Mouse (Mus musculus) activated CD4-positive, CD25-positive, alpha-beta regulatory T cell, adult 9 weeks (primary cell): Measurements from ENCODE around the gene Lhx8. TPM values are rescaled to one million over a fixed set of nuclear protein-coding genes. Genes with fewer than 3 reads are reported as not detected.

Source experiments
- polyA plus RNA-seq: library from polyadenylated mRNA; unstranded; fragments of 100-300 nt; shearing (Covaris generic); gene quantifications from one replicate; pipeline ENCODE4 v1.2.1, GENCODE M21; 2017

Lhx8 gene
- not detected for polyA plus RNA-seq

DNA sequence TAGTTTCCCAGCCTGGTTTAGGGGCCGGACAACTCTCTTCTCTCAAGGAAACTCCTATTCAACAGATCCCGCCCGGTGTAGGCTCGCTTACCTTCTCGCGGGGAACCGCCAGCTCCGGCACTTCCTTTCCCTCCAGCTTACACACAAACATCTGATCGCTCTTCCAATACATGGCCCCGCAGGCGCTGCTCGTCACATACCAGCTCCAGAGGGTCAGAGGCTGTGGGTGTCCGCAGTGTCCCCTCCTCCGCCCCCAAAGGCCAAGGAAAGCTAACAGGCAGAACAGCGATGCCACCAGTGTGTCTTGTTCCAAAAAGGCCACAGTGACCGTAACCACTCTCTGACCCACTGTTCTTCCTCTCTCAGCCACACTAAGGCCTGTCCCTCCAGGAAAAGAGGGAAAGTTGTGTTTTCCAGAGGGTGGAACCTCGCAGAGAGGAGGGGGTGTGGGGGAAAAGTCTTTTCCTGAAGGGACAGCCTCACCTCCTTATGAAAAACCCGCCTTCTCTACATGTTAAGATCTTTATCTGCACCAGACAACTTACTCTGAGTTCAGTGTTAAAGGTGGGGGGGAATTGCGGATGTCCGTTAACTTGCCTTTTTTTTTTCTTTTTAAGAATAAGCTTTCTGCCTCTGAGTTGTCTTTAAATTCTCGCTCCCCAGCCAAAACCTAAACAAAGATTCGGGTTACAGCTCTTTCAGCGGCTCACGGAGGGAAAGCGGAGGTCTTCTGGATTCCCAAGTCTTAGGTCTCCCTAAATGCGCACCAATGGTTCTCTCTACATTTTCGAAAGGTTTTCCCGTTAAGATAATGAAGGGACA is at the start of gene Lhx8:
Lhx8 (minus strand) TSS at position 479 of the 822 bp plus-strand sequence.

